Mouse (Mus musculus): Measurements from ENCODE around the gene Srsf10.

GRCm38 (mm10) chr4:135895071-135895571, 39.6 kb downstream of the Srsf10 start, which contains the start of gene Cnr2:
- TF ChIP-seq CTCF (IDR thresholded peaks at IDR 0.05; ENCODE audit: control insufficient read depth, insufficient read depth, insufficient read length) (no peak), MAX (IDR thresholded peaks at IDR 0.05) (no peak)

All from C2C12 (cell line).